Mouse (Mus musculus): ENCODE results near the gene Smim15. TPM values are rescaled to one million over a fixed set of nuclear protein-coding genes. Genes with fewer than 3 reads are reported as not detected.

Smim15 gene
- polyA plus RNA-seq, 1 experiment from 2014 or later = 54.1 TPM

DNA sequence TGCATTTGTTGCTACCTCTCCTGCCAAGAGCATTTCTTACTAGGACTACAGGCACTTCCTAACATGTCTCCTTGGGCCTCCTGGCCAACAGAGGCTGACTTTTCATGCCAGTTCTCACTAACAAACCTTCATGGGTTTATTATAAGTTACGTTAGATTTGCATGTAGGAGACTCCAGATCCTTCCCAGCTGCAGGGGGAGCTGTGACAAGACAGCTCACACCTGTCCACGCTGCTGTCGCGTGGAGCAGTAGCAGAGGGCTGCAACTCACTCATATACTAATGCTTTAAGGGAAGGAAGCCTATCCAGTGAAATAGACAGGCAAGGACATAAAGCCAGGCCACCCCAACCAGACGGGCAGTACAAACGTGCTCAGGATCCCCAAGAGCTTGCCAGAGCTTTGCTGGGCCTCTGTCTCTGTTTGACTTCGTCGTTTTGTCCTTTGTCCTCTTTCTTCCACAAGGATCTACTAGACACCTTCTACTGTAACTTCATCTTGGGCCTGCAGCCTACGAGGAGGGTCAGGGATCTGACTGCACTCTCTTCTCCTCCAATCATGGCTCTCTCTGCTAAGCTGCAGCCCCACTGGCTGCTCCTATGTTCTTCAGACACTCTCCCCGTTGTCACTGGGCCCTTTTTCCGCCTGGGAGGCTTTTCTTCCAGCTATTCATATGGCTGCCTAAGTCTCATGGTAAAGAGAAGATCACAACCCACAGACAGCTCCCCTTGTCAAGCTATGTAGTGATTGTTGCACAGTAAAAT, 19.3 kb downstream of the Smim15 start:
- no peak overlapping the region for H3K4me2 ChIP-seq (replicated peaks)
- H3K9ac ChIP-seq = no peak overlapping the region
- no peaks in the 10 kb centered on the region for H3K4me1 ChIP-seq
- no peaks in the 10 kb centered on the region for H3K27me3 ChIP-seq
- no peak overlapping the region for H3K4me3 ChIP-seq (replicated peaks)
- no peaks in the 10 kb centered on the region for H3K9me3 ChIP-seq (replicated peaks)
- no peak overlapping the region for H3K27ac ChIP-seq (replicated peaks)
- no peaks in the 10 kb centered on the region for H3K36me3 ChIP-seq
- no peak for ATAC-seq (ENCODE audit: insufficient number of reproducible peaks, low FRiP score, low TSS enrichment, low read depth)
- WGBS = 77% methylated on average over 11 of the region's 11 CpGs

- Histone ChIP-seq H3K4me1 (no peaks in the 10 kb centered on the region), H3K4me3 (replicated peaks) (no peak overlapping the region), H3K9me3 (replicated peaks) (no peaks in the 10 kb centered on the region), H3K36me3 (no peaks in the 10 kb centered on the region), H3K9ac (no peak overlapping the region), H3K27me3 (no peaks in the 10 kb centered on the region), H3K4me2 (replicated peaks) (no peak overlapping the region), H3K27ac (replicated peaks) (no peak overlapping the region)
- ATAC-seq (ENCODE audit: insufficient number of reproducible peaks, low FRiP score, low TSS enrichment, low read depth) = no peak
- WGBS = 82% methylated on average over 6 of the region's 6 CpGs
These were observed 20.1 kb downstream of the Smim15 start for GRCm38 (mm10) chr13:108064331-108064730.

GRCm38 (mm10) chr13:108066021-108066420, 21.8 kb downstream of the Smim15 start:
- 98% methylated on average over 2 of the region's 2 CpGs for WGBS
- no peaks in the 10 kb centered on the region for H3K27me3 ChIP-seq
- no peak for ATAC-seq (ENCODE audit: insufficient number of reproducible peaks, low FRiP score, low TSS enrichment, low read depth)
- no peak overlapping the region for H3K9ac ChIP-seq
- H3K4me3 ChIP-seq (replicated peaks) = no peak overlapping the region
- no peak overlapping the region for H3K4me2 ChIP-seq (replicated peaks)
- no peaks in the 10 kb centered on the region for H3K9me3 ChIP-seq (replicated peaks)
- H3K36me3 ChIP-seq = no peaks in the 10 kb centered on the region
- H3K27ac ChIP-seq (replicated peaks) = no peak overlapping the region
- H3K4me1 ChIP-seq = no peaks in the 10 kb centered on the region

DNA sequence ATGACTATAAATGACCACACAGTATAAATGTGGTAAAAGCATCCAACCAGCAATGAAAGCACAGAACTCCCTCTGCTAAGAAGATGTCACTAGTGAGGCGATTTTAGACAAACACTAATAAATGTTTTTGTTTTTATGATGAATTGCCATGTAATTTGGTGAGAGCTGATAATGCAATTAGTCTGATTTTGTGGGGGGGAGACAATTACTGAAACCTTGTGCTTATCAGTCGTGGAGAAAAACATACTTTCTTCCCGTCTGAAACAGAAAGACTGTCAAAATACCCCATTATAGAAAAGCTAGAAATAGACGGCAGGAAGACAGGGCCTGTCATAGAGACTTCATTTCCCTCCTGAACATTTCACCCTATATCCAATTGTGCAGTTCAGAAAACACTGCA, 24.9 kb downstream of the Smim15 start:
- Histone ChIP-seq H3K4me1 (no peaks in the 10 kb centered on the region), H3K9me3 (replicated peaks) (no peaks in the 10 kb centered on the region), H3K4me3 (replicated peaks) (no peak overlapping the region), H3K4me2 (replicated peaks) (no peak overlapping the region), H3K9ac (no peak overlapping the region), H3K27ac (replicated peaks) (no peak overlapping the region), H3K27me3 (no peaks in the 10 kb centered on the region), H3K36me3 (no peaks in the 10 kb centered on the region)
- no peak for ATAC-seq (ENCODE audit: insufficient number of reproducible peaks, low FRiP score, low TSS enrichment, low read depth)
- 69% methylated on average over 4 of the region's 4 CpGs for WGBS

DNA sequence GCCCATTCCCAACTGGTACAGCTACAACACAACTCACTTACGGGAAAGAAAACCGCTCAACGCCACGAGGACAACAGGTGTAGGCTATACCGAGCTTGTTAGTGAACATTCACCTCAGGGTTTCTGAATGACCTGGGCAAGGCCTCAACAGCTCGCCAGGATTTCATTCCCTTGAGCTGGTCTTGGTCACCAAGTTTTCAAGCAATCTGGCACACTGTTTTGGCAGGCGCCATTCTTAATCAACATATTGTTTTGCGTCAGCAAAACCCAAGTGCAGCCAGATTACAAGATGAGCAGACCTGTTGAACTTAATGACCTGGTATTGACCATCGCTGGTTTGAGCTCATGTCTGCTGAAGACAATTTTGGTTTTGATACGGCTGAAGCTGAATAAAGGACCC, 25.9 kb downstream of the Smim15 start:
- ATAC-seq (ENCODE audit: insufficient number of reproducible peaks, low FRiP score, low TSS enrichment, low read depth) = no peak
- no peak overlapping the region for H3K27ac ChIP-seq (replicated peaks)
- no peaks in the 10 kb centered on the region for H3K36me3 ChIP-seq
- WGBS = 95% methylated on average over 10 of the region's 10 CpGs
- no peaks in the 10 kb centered on the region for H3K27me3 ChIP-seq
- H3K4me1 ChIP-seq = no peaks in the 10 kb centered on the region
- no peak overlapping the region for H3K4me3 ChIP-seq (replicated peaks)
- no peak overlapping the region for H3K4me2 ChIP-seq (replicated peaks)
- H3K9me3 ChIP-seq (replicated peaks) = no peaks in the 10 kb centered on the region
- H3K9ac ChIP-seq = no peak overlapping the region

GRCm38 (mm10) chr13:108077476-108077875, 33.2 kb downstream of the Smim15 start:
- Histone ChIP-seq H3K4me1 (no peaks in the 10 kb centered on the region), H3K9me3 (replicated peaks) (no peaks in the 10 kb centered on the region), H3K36me3 (no peaks in the 10 kb centered on the region), H3K4me3 (replicated peaks) (no peak overlapping the region), H3K27me3 (no peaks in the 10 kb centered on the region), H3K27ac (replicated peaks) (no peak overlapping the region), H3K9ac (no peak overlapping the region), H3K4me2 (replicated peaks) (no peak overlapping the region)
- no peak for ATAC-seq (ENCODE audit: insufficient number of reproducible peaks, low FRiP score, low TSS enrichment, low read depth)
- WGBS = 70% methylated on average over 6 of the region's 6 CpGs

DNA sequence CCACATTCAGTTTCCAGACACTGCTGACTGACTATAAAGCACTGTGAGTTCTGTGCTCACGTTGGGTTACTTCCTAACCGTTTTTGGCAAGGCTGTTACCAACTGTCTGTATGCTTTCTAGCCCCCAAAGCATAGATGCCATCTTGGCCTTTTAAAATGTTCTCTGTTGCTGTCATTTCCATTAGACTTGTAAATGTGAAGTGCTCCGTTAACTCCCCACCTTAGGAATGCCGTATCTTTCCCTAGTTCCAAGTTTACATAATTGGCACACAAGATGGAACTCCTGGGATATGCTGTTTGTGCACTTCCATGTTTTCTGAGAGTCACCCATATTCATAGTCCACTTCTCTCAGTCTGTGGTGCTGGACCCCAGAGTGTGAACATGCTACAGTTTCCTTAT, 33.7 kb downstream of the Smim15 start:
- Histone ChIP-seq H3K4me3 (replicated peaks) (no peak overlapping the region), H3K27me3 (no peaks in the 10 kb centered on the region), H3K9ac (no peak overlapping the region), H3K9me3 (replicated peaks) (no peaks in the 10 kb centered on the region), H3K4me1 (no peaks in the 10 kb centered on the region), H3K4me2 (replicated peaks) (no peak overlapping the region), H3K27ac (replicated peaks) (no peak overlapping the region), H3K36me3 (no peaks in the 10 kb centered on the region)
- no peak for ATAC-seq (ENCODE audit: insufficient number of reproducible peaks, low FRiP score, low TSS enrichment, low read depth)
- WGBS = 77% methylated on average over 4 of the region's 4 CpGs

DNA sequence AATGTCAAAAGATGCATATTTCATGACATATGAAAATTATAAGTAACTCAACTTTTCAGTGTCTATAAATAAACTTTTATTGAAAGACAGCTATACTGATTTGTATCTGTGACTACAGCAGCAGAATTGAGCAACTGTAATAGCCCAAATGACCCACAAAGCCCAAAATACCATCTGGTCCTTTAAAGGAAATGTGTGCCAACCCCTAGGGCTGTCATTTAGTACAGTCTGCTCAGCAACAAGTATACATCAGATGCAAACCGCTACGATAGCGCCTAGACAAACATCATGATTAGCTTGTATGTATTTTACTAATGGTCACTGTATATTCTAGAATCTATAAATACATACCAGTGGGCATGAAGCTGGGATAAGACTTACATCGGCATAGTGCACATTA, 39.8 kb downstream of the Smim15 start:
- WGBS = 78% methylated on average over 4 of the region's 4 CpGs
- ATAC-seq (ENCODE audit: insufficient number of reproducible peaks, low FRiP score, low TSS enrichment, low read depth) = peak; percentile 43; the same call in 1 of the 2 replicates
- H3K4me1 ChIP-seq = no peaks in the 10 kb centered on the region
- no peak overlapping the region for H3K27ac ChIP-seq (replicated peaks)
- no peak overlapping the region for H3K4me3 ChIP-seq (replicated peaks)
- H3K9ac ChIP-seq = no peak overlapping the region
- H3K9me3 ChIP-seq (replicated peaks) = no peaks in the 10 kb centered on the region
- H3K27me3 ChIP-seq = no peaks in the 10 kb centered on the region
- H3K36me3 ChIP-seq = no peaks in the 10 kb centered on the region
- no peak overlapping the region for H3K4me2 ChIP-seq (replicated peaks)

DNA sequence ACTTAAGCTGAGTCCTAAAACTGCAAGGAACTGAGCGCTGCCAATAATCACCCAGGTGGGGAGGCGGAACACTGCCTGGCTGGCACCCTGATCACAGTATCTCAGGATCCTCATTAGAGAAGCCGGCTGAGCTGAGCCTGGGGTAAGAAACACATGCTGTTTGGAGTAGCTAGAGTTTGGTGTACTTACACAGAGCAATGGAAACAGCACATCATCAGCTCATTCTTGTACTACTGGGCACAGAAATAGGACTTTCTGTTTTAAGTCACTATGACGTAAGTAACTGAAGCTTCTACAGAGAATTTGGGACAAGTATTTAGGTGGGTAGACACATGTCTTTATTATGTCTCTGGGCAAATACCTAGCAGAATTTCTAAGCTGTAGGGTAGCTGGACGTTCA, 41.8 kb downstream of the Smim15 start:
- H3K27ac ChIP-seq (replicated peaks) = no peak overlapping the region
- no peak overlapping the region for H3K4me3 ChIP-seq (replicated peaks)
- no peaks in the 10 kb centered on the region for H3K27me3 ChIP-seq
- no peak overlapping the region for H3K4me2 ChIP-seq (replicated peaks)
- 83% methylated on average over 5 of the region's 5 CpGs for WGBS
- no peak overlapping the region for H3K9ac ChIP-seq
- H3K36me3 ChIP-seq = no peaks in the 10 kb centered on the region
- no peaks in the 10 kb centered on the region for H3K9me3 ChIP-seq (replicated peaks)
- H3K4me1 ChIP-seq = no peaks in the 10 kb centered on the region
- no peak for ATAC-seq (ENCODE audit: insufficient number of reproducible peaks, low FRiP score, low TSS enrichment, low read depth)

DNA sequence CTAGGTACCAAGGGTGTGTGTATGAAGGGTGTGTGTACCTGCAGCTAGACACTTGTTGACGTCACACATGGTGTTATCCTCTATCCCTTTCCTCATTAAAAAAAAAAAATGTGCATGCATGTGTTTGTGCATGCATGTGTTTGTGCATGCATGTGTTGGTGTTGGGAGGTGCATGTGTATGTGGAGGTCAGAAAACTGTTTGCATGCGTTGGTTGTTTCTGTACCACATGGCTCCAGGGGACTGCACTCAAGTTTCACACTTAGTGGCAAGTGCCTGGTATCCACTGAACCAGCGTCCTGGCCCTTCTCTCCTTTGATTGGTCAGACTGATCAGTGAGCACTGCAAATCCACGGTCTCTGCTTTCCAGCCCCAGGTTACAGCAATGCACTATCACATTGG, 42.5 kb downstream of the Smim15 start:
- Histone ChIP-seq H3K36me3 (no peaks in the 10 kb centered on the region), H3K9me3 (replicated peaks) (no peaks in the 10 kb centered on the region), H3K27ac (replicated peaks) (no peak overlapping the region), H3K27me3 (no peaks in the 10 kb centered on the region), H3K4me2 (replicated peaks) (no peak overlapping the region), H3K4me3 (replicated peaks) (no peak overlapping the region), H3K4me1 (no peaks in the 10 kb centered on the region), H3K9ac (no peak overlapping the region)
- WGBS = 62% methylated on average over 4 of the region's 4 CpGs
- no peak for ATAC-seq (ENCODE audit: insufficient number of reproducible peaks, low FRiP score, low TSS enrichment, low read depth)

DNA sequence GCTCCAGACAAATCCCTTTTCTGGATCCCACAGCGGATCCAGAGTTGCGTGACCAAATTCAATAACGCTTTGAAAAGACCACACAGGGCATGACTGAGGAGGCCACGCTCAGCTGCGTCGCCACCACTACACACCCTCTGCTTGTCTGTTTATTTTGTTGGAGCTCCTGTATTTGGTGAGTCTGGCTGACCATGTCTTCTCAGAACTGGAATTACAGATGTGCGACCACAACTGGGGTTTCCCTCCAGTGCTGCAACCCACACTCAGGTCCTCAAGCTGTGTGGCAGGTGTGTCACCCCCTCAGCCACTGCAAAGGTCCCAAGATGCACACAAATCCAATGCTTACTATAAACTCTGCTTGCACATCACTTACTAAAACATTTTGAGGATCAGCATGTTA, 48.0 kb downstream of the Smim15 start:
- no peak for ATAC-seq (ENCODE audit: insufficient number of reproducible peaks, low FRiP score, low TSS enrichment, low read depth)
- H3K9ac ChIP-seq = no peak overlapping the region
- H3K36me3 ChIP-seq = no peaks in the 10 kb centered on the region
- H3K27me3 ChIP-seq = no peaks in the 10 kb centered on the region
- H3K9me3 ChIP-seq (replicated peaks) = no peaks in the 10 kb centered on the region
- 76% methylated on average over 7 of the region's 7 CpGs for WGBS
- no peak overlapping the region for H3K4me2 ChIP-seq (replicated peaks)
- no peak overlapping the region for H3K27ac ChIP-seq (replicated peaks)
- no peak overlapping the region for H3K4me3 ChIP-seq (replicated peaks)
- no peaks in the 10 kb centered on the region for H3K4me1 ChIP-seq

- 91% methylated on average over 5 of the region's 5 CpGs for WGBS
These were observed 50.4 kb downstream of the Smim15 start for GRCm38 (mm10) chr13:108094681-108095080.

More at GRCm38 (mm10) chr13:108094681-108095080, 50.4 kb downstream of the Smim15 start:
- no peak overlapping the region for H3K4me3 ChIP-seq (replicated peaks)
- H3K27ac ChIP-seq (replicated peaks) = no peak overlapping the region
- H3K9me3 ChIP-seq (replicated peaks) = no peaks in the 10 kb centered on the region
- no peaks in the 10 kb centered on the region for H3K27me3 ChIP-seq
- no peak overlapping the region for H3K9ac ChIP-seq
- no peak for ATAC-seq (ENCODE audit: insufficient number of reproducible peaks, low FRiP score, low TSS enrichment, low read depth)
- no peak overlapping the region for H3K4me2 ChIP-seq (replicated peaks)
- H3K4me1 ChIP-seq = no peaks in the 10 kb centered on the region
- no peaks in the 10 kb centered on the region for H3K36me3 ChIP-seq

Data from embryonic facial prominence, embryonic 15.5 days (tissue).